Mouse (Mus musculus) adrenal gland, adult (tissue): ENCODE measurements around the gene Add1.

Experiments used
- DNase-seq, 2 experiments: peaks; one replicate each; pipeline ENCODE4 v3.0.0; 2022 to 2023; ENCODE audit warnings: low spot score in 1 of 2; ENCODE audit not compliant: inconsistent age in 2 of 2

The Add1 gene

GRCm38 (mm10) chr5:34593202-34593727 is 19.8 kb downstream of the Add1 start:
- no peak for DNase-seq

GRCm38 (mm10) chr5:34604576-34604975 is 31.1 kb downstream of the Add1 start:
- DNase-seq = no peak

GRCm38 (mm10) chr5:34607100-34607880 is 33.8 kb downstream of the Add1 start:
- no peak for DNase-seq

GRCm38 (mm10) chr5:34608226-34608625 is 34.8 kb downstream of the Add1 start:
- DNase-seq = no peak

GRCm38 (mm10) chr5:34609966-34610365 is 36.5 kb downstream of the Add1 start:
- DNase-seq = no peak

- DNase-seq = no peak
Observed at GRCm38 (mm10) chr5:34632996-34633395, 59.5 kb downstream of the Add1 start.

- no peak for DNase-seq
Observed at GRCm38 (mm10) chr5:34633641-34634040, 60.2 kb downstream of the Add1 start.

GRCm38 (mm10) chr5:34634746-34635400 is 61.4 kb downstream of the Add1 start:
- DNase-seq = no peak

- peak in 1 of 2 experiments; percentile 33 for DNase-seq
Observed at GRCm38 (mm10) chr5:34635665-34636192, 62.3 kb downstream of the Add1 start.

GRCm38 (mm10) chr5:34636481-34637287 is 63.2 kb downstream of the Add1 start, which contains the start of gene Mfsd10:
TSS of gene Mfsd10 (minus strand) at chr5:34637212.
- peak; percentile 85 to 93 for DNase-seq

- DNase-seq = no peak
Observed at GRCm38 (mm10) chr5:34637591-34638156, 64.2 kb downstream of the Add1 start.

- no peak for DNase-seq
Observed at GRCm38 (mm10) chr5:34641991-34642390, 68.5 kb downstream of the Add1 start.

- DNase-seq = peak; percentile 72 to 84
Observed at GRCm38 (mm10) chr5:34642932-34643331, 69.5 kb downstream of the Add1 start.

- DNase-seq = peak; percentile 50 to 84
Observed at GRCm38 (mm10) chr5:34647581-34647980, 74.1 kb downstream of the Add1 start.

- DNase-seq = no peak
Observed at GRCm38 (mm10) chr5:34652961-34653360, 79.5 kb downstream of the Add1 start.

GRCm38 (mm10) chr5:34654881-34655280 is 81.4 kb downstream of the Add1 start:
- DNase-seq = peak in 1 of 2 experiments; percentile 29

GRCm38 (mm10) chr5:34657556-34657955 is 84.1 kb downstream of the Add1 start:
- DNase-seq = peak in 1 of 2 experiments; percentile 21

GRCm38 (mm10) chr5:34659686-34660590 is 86.5 kb downstream of the Add1 start, which contains the start of the genes Nop14 and Grk4:
TSS of gene Nop14 (minus strand) at chr5:34660148.
TSS of gene Grk4 (plus strand) at chr5:34660379.
- peak; percentile 99 for DNase-seq

- no peak for DNase-seq
Observed at GRCm38 (mm10) chr5:34660591-34661130, 87.2 kb downstream of the Add1 start.
